Mouse (Mus musculus): ENCODE results near the gene Vmn1r65. TPM values are rescaled to one million over a fixed set of nuclear protein-coding genes. Genes with fewer than 3 reads are reported as not detected.

Gene Vmn1r65
- not detected for polyA plus RNA-seq (2017; shearing (Covaris generic))

DNA sequence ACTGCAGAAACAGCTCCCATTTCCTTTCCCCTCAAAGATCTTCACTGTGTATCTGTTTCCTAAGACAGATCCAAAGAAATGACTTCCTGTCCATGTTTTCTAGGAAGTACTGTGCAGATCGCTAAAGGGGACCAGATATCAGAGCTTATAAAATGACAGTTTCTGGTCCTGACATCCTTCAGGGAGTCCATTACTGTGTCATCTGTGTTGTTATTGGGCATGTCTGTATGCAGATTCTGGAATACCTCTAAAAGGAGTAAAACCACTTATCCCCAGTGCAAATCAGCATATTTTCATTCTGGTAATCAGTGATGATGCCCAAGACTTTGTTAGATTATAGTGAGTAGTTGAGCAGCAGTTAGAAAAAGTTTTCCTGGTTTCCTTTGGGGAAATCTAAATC lies at the start of gene Vmn1r65:
Vmn1r65 (minus strand) TSS at position 101 of the 400 bp plus-strand sequence.

DNA sequence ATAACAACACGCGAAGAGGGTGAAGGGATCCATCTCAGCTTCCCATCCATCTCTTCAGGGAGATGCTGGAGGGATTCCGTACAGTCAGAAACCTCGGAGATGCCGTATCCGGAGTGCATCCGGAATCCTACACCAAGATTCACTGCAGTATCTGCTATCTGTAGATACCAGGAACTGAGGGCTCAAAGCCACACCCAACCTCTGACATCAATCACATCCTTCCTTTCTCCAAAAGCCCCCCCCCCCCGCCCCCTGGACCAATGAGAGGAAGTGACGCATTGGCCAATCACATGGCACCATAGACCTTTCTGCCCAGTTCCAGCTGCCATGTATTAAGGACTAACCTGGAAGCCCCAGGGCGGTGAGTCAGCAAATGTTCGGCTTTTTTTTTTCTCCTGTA lies 34.1 kb upstream of the Vmn1r65 start, which contains the start of gene Nlrp4c:
Nlrp4c (plus strand) TSS at position 301 of the 400 bp plus-strand sequence.

Other genes starting within 250 kb of the Vmn1r65 start
- not detected for gene Vmn1r63, start 205.6 kb downstream of the Vmn1r65 start, polyA plus RNA-seq (2017; shearing (Covaris generic))
- not detected for gene Vmn1r64, start 126.5 kb downstream of the Vmn1r65 start, polyA plus RNA-seq (2017; shearing (Covaris generic))
- gene Nlrp4c, start 34.2 kb upstream of the Vmn1r65 start, polyA plus RNA-seq (2017; shearing (Covaris generic)) = not detected
- gene Zfp787, start 145.0 kb upstream of the Vmn1r65 start, polyA plus RNA-seq (2017; shearing (Covaris generic)) = 22.6 TPM
- 9.0 TPM for gene Zfp444, start 161.2 kb upstream of the Vmn1r65 start, polyA plus RNA-seq (2017; shearing (Covaris generic))
- gene Galp, start 186.1 kb upstream of the Vmn1r65 start, polyA plus RNA-seq (2017; shearing (Covaris generic)) = not detected
- not detected for gene Zscan5b, start 211.3 kb upstream of the Vmn1r65 start, polyA plus RNA-seq (2017; shearing (Covaris generic))
- not detected for gene Epp13, start 241.7 kb upstream of the Vmn1r65 start, polyA plus RNA-seq (2017; shearing (Covaris generic))